Mouse (Mus musculus) heart, adult 2 months (tissue): ENCODE results near the gene Lima1.

Source experiments
- EP300 ChIP-seq: fragments of 200-500 bp; IDR thresholded peaks from 2 replicates; pipeline ENCODE4 v1.6.1; 2011; ENCODE audit warnings: low read depth, low read length, control low read depth; ENCODE audit not compliant: insufficient read depth
- POLR2A ChIP-seq: fragments of 200-500 bp; IDR thresholded peaks from 2 replicates; pipeline ENCODE4 v1.6.1; 2011; ENCODE audit warnings: mild to moderate bottlenecking, low read depth, low read length, control low read depth; ENCODE audit not compliant: insufficient read depth

GRCm38 (mm10) chr15:99825211-99825610, 50.0 kb downstream of the Lima1 start:
- TF ChIP-seq POLR2A (no peak), EP300 (no peak)
